Mouse (Mus musculus) small intestine, adult 2 months (tissue): Measurements from ENCODE around the gene Ppp2r2c.

Source experiments
- CTCF ChIP-seq: fragments of 200-500 bp; IDR thresholded peaks from 2 replicates; pipeline ENCODE4 v1.5.1; 2012; ENCODE audit warnings: low read depth, mild to moderate bottlenecking, control low read depth, inconsistent platforms, low read length, moderate library complexity, mixed read lengths; ENCODE audit not compliant: insufficient replicate concordance, insufficient read length; ENCODE audit errors: extremely low read depth
- POLR2A ChIP-seq: fragments of 200-500 bp; IDR thresholded peaks from 2 replicates; pipeline ENCODE4 v1.6.1; 2012; ENCODE audit warnings: low read depth, mild to moderate bottlenecking, control low read depth, inconsistent platforms, low read length, moderate library complexity

DNA sequence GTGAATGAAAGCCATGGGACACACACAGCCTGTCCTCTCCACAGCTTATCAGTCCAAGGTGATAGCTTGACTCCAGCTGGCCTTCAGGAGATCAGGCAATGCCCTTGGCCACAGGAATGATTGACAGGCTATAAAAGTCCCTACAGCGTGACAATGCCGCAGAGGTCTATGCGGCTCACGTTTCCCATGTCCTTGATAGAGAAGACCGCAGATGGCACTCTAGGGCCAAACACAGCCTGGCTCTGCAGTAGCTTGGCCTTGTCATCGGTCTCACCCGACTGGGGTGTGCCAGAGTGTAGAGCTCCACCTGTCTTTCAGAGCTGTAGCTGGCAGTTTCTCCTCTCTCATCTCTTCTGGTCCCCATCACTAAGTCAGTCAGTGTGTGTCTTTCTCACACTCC lies 68.2 kb downstream of the Ppp2r2c start:
- no peak for TF ChIP-seq POLR2A
- TF ChIP-seq CTCF: no peak
